Mouse (Mus musculus): Measurements from ENCODE around the gene Cd83. TPM values are rescaled to one million over a fixed set of nuclear protein-coding genes. Genes with fewer than 3 reads are reported as not detected.

Cd83 gene
- polyA plus RNA-seq, 1 experiment from 2014 or later, result not detected

DNA sequence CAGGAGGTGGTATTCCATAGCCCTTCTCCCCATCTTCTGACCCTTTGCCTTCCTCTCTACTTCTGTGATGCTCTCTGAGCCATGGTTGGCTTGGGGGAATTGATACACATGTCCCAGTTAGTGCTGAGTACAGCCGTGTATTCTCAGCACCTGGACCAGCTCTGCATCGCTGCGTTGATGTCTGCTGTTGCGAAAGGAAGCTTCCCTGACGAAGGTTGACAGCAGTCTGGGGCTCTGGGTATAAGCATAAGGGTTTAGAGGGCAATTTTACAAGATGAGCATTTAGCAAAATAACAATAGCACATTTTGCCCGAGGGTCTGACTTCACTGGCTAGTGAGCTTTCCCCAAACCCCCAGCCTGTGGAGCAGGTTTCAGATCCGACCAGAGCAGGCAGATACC, 29.0 kb upstream of the Cd83 start:
- no peak for DNase-seq (ENCODE audit: low read depth, low spot score)
- ChIA-PET CTCF (no interaction called here), POLR2A (no interaction called here)
- ATAC-seq, result no peak
- in situ Hi-C loops (cut with MboI; ENCODE audit: low pct_unique_long_range_greater_than_20kb), result no loop called here
- no peak for TF ChIP-seq CTCF (IDR thresholded peaks at IDR 0.05)
- no peaks in the 10 kb centered on the region for H3K27me3 ChIP-seq

DNA sequence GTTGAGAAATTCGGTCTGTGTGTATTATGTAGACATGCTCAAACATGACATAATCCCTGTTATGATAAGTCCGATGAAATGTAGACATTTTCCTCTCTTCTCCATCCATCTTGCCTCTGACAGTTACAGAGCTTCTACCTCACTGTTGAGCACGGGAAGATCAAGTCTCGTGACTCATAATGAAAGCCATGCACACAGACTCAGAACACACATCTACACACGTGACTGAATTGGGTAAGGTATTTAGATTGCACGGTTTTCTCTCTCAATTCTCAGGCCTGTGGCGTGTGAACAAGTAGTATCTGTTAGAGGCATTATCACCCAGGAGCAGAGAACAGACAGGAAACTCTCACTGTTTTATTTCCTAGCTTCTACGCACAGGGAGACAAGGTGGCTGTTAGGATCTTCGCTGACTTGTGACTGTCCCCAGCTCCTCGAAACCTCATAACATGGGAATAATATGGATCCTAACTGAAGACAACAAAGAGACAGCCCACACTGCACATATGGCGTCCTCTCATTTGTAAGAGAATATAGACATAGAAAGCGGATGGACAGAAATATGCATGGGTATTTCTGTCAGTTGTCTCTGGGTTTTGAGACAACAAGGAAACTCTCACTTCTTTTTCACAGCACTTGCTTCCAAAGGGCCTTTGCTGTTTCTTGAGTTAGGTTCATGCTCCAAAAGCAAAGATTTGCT, 23.3 kb upstream of the Cd83 start:
- DNase-seq (ENCODE audit: low read depth, low spot score) (no peak), ATAC-seq (no peak)
- in situ Hi-C loops (cut with MboI; ENCODE audit: low pct_unique_long_range_greater_than_20kb), result no loop called here
- ChIA-PET POLR2A (no interaction called here), CTCF (interaction anchor here (0.8 kb wide), 1 partner anchor 11 kb away, joined by 3 read pairs; no protein-coding TSS in a partner anchor)
- TF ChIP-seq CTCF (IDR thresholded peaks at IDR 0.05), result no peak
- H3K27me3 ChIP-seq, result no peaks in the 10 kb centered on the region

DNA sequence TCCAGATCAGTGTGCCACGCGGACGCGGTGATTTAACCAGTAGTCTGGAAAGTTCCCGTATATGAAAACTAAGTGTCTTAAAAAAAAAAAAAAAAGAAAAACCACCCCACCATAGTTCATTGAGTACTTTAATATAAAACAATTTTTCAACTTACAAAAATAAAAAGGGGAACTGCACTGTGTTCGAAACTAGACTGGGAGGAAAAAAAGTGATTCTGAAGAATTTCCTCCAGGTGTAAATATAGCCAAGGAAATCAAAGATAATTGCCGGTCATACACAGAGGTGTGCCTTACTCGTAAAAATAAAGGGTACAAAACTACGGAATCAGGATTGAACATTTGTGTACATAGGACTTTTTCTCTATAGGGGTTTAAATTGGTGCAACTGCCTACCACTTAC, 21.7 kb upstream of the Cd83 start:
- ChIA-PET CTCF (no interaction called here), POLR2A (no interaction called here)
- in situ Hi-C loops (cut with MboI; ENCODE audit: low pct_unique_long_range_greater_than_20kb), result no loop called here
- ATAC-seq, result no peak
- TF ChIP-seq CTCF (IDR thresholded peaks at IDR 0.05), result no peak
- no peak for DNase-seq (ENCODE audit: low read depth, low spot score)
- no peaks in the 10 kb centered on the region for H3K27me3 ChIP-seq

DNA sequence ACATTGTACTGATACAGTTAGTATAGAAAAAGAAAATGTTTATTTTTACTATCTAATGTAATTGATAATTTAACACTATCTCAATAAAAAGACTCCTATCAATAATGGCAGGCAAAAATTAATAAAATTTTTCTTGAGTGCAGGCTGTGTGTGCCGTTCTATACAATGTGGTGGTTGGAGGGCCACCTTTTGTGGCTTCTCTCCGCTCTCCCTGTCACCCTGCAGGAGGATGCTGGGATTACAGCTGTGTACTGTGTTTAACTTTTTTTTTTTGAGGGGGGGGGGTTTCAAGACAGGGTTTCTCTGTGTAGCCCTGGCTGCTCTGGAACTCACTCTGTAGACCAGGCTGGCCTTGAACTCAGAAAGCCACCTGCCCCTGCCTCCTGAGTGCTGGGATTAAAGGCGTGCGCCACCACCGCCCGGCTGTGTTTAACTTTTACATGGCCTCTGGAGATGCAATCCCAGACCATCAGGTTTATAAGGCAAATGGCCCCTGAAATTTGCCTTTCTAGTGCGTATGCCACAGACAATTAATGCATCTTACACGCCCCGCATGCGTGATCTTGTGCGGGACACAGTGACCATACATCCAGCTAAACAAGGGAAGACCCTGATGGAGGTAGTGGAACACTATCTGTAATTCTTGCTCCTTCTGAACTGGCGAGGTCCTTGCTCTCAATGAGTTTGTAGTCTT, 21.1 kb upstream of the Cd83 start:
- ChIA-PET CTCF (no interaction called here), POLR2A (no interaction called here)
- no peak for ATAC-seq
- no peaks in the 10 kb centered on the region for H3K27me3 ChIP-seq
- in situ Hi-C loops (cut with MboI; ENCODE audit: low pct_unique_long_range_greater_than_20kb), result no loop called here
- no peak for TF ChIP-seq CTCF (IDR thresholded peaks at IDR 0.05)
- no peak for DNase-seq (ENCODE audit: low read depth, low spot score)

DNA sequence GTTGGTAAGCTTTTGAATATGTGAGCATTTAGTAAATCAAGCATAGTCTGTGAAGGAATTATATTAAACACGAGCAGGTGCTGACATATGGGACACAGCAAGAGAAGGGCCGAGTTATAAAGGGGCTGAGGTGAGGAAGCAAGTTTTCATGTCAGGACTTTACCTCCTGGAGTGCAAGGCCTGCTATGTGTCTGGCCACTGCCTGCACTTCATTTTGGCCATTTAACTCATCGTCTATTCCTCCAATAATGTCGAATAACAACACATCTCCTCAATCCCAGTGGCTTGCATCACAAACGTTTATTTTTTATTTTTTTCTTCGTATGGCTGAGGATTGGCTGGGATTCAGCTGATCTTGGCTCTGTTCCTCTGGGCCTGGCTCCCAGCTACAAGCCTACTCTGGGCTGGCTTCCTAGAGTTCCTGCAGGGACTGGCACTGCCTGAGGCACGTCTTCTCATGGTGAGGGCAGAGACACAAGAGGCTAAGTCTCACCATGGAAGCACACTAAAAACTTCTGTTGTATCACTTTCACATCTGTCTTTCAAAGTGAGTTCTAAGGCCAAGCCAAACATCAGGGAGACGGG, 20.5 kb upstream of the Cd83 start:
- in situ Hi-C loops (cut with MboI; ENCODE audit: low pct_unique_long_range_greater_than_20kb), result no loop called here
- ATAC-seq, result no peak
- DNase-seq (ENCODE audit: low read depth, low spot score), result no peak
- H3K27me3 ChIP-seq, result no peaks in the 10 kb centered on the region
- ChIA-PET POLR2A (no interaction called here), CTCF (no interaction called here)
- no peak for TF ChIP-seq CTCF (IDR thresholded peaks at IDR 0.05)

DNA sequence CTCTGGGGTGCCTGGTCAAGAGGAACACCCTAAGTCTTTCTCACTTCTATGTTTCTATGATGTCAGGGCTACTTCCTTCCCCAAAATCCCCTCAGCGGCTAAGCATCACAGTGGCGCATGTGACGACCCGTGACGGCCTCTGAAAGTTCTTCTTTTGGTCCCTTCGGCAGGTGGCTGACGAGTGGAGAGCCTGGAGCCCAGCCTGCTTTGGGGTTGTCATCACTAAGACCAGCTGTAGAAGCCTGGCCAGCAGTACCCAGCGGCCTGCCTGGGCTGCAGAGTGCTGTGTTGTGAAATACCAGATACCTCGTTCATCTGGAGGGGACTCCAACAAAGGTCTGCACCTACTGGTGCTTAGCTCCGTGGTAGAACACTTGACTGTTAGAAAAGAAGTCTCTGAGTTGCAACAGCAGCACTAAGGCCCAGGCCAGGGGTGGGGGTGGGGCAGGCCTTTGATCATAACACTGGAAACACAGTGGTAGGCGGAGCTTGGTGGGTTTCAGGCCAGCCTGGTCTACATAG, 19.2 kb upstream of the Cd83 start:
- POLR2A ChIA-PET, result no interaction called here
- in situ Hi-C loops (cut with MboI; ENCODE audit: low pct_unique_long_range_greater_than_20kb), result no loop called here
- ATAC-seq, result no peak
- no peak for TF ChIP-seq CTCF (IDR thresholded peaks at IDR 0.05)
- CTCF ChIA-PET, result no interaction called here
- no peak for DNase-seq (ENCODE audit: low read depth, low spot score)
- H3K27me3 ChIP-seq, result no peaks in the 10 kb centered on the region

DNA sequence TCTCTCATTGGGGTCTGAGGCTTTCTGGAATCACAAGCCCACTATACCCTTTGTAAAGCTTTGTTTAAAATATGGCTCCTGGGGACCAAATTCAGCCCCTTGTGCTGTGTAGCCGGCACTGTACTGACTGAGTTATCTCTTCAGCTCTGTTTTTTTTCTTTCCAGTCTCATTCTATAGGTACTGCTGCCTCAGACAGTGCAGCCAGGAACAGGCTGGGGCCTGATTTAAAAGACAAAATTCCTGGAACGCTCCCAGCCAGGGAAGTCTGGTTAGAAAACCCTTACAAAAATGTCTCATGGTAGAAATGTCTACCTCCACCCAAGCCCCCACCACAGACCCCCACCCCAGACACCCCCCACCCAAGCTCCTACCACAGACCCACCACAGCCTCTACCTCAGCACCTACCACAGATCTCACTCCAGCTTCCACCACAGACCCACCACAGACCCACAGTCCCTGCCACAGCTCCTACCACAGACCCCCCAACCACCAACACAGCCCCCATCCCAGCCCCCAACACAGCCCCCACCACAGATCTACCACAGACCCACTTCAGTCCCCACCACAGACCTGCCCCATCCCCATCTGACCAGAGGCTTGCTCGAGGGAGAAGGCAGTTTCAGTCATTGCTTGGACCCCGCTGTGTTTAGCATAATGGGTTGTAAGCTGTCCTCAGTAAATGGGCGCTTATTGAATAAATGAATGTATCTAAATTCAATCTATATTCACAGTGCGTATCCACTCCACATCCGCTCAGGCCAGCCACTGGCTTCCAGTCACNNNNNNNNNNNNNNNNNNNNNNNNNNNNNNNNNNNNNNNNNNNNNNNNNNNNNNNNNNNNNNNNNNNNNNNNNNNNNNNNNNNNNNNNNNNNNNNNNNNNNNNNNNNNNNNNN, 17.5 kb upstream of the Cd83 start:
- in situ Hi-C loops (cut with MboI; ENCODE audit: low pct_unique_long_range_greater_than_20kb), result no loop called here
- no peak for TF ChIP-seq CTCF (IDR thresholded peaks at IDR 0.05)
- no peak for ATAC-seq
- H3K27me3 ChIP-seq, result no peaks in the 10 kb centered on the region
- DNase-seq (ENCODE audit: low read depth, low spot score), result no peak
- ChIA-PET CTCF (no interaction called here), POLR2A (no interaction called here)

DNA sequence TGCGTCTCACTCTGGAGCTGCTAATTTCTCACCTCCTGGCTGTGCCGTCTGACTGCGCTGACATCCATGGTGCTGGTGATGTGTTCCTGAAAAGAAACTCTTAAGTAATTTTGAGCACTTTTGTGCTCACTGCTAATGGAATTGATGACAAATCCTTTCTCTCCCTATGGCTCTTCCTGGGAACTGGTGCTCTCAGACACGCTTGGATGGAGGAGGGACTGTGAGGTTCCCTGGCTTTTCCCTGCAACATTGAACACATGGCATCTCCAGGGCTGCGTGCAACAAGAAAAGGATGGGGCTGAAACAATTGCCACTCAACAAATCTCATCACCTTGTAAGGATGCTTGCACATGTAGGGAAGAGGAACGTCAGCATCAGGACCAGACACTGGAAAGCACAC, 11.6 kb upstream of the Cd83 start:
- H3K27me3 ChIP-seq, result no peaks in the 10 kb centered on the region
- TF ChIP-seq CTCF (IDR thresholded peaks at IDR 0.05), result no peak
- ATAC-seq, result no peak
- peak; percentile 51 for DNase-seq (ENCODE audit: low read depth, low spot score)
- ChIA-PET CTCF (no interaction called here), POLR2A (no interaction called here)
- in situ Hi-C loops (cut with MboI; ENCODE audit: low pct_unique_long_range_greater_than_20kb), result loop anchor here (10.0 kb wide), 1 partner anchor 312 kb away; no protein-coding TSS in a partner anchor

DNA sequence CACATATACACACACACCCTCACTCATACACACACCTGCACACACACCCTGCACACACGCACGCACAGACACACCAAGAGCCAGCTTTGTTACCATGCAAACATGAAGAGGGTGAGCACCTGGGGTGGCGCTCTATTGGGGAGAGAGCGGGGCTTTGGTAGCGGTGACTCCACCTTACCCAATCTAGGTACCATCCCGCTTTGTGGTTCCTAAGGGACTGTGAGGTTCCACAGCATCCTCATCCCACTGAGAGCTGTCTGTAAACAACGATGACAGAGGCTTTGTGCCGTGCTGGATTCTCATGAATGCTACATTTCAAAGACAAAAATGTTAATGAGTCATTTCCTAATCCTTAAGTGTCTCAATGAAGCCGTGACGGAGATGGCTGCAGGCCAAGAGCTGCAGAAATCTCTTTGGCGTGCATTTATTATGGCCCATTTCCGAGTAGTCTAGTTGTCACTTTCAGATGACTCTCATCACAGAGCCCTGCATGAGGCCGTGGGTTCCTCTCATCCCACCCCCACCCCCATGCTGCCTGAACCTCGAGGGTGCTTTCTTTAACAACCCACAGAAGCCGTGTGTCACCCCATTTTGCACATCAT, 10.5 kb upstream of the Cd83 start:
- DNase-seq (ENCODE audit: low read depth, low spot score), result peak; percentile 89
- peak; percentile 46 for ATAC-seq
- no peaks in the 10 kb centered on the region for H3K27me3 ChIP-seq
- no peak for TF ChIP-seq CTCF (IDR thresholded peaks at IDR 0.05)
- ChIA-PET CTCF (no interaction called here), POLR2A (no interaction called here)
- in situ Hi-C loops (cut with MboI; ENCODE audit: low pct_unique_long_range_greater_than_20kb), result loop anchor here (10.0 kb wide), 1 partner anchor 311 kb away; no protein-coding TSS in a partner anchor

All from Patski (cell line).